Mouse (Mus musculus): ENCODE measurements around the gene Gm9821. TPM values are rescaled to one million over a fixed set of nuclear protein-coding genes. Genes with fewer than 3 reads are reported as not detected.
A peak's percentile ranks its signal among the peaks of the same experiment; 100 is the strongest.

Gene Gm9821
- polyA plus RNA-seq, 1 experiment, result not detected

DNA sequence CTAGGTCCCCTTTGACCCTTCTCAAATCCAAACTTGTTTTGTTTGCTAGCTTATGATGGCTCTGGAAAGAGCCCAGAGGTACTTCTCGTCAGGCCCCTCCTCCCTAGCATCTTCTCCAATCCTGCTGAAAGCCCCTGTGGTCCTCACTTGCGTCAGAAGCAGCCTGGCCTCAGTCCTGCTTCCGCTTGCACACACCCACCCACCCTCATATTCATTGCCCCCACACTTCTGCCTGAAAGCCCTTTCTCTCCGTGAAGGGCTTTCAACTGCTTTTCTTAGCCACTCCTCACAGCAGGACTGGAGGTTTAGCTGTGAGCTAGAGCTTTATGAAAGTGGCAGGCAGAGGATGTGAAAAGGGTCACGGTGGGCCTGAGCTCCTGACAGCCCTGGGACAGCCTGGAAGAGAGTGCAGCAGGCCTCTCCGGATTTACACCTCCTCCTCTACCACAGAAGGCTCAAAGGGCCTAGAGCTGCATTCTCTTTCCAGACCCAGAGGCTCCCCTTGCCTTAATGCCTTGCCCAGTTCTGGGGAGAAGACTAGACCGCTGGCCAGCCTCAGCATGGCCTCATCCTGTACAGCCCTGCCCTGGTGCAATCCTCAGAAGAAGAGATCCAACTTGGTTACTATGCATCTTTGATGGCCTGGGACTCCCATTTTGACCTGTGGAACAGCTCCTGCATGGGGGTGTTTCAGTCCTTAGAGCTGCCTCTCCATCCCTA, 28.1 kb downstream of the Gm9821 start:
- 86% methylated on average over 7 of the region's 7 CpGs for WGBS
- Histone ChIP-seq H3K36me3 (ENCODE audit: control insufficient read depth, insufficient read depth, low read length) (no peaks in the 10 kb centered on the region), H3K4me1 (ENCODE audit: control insufficient read depth, insufficient read depth, insufficient read length, low read length) (peaks cover 6% of the 10 kb centered on the region), H3K4me3 (ENCODE audit: low read depth, low read length) (no peak overlapping the region), H3K27ac (ENCODE audit: insufficient read depth, low read depth, low read length) (no peak overlapping the region), H3K27me3 (ENCODE audit: control insufficient read depth, insufficient read depth, low read length) (peaks cover 18% of the 10 kb centered on the region)
- TF ChIP-seq CTCF (IDR thresholded peaks at IDR 0.05; ENCODE audit: extremely low read depth, insufficient read length, insufficient replicate concordance, low read depth, low read length), result no peak
- no peak for TF ChIP-seq POLR2A (IDR thresholded peaks at IDR 0.05; ENCODE audit: low read depth, low read length)

DNA sequence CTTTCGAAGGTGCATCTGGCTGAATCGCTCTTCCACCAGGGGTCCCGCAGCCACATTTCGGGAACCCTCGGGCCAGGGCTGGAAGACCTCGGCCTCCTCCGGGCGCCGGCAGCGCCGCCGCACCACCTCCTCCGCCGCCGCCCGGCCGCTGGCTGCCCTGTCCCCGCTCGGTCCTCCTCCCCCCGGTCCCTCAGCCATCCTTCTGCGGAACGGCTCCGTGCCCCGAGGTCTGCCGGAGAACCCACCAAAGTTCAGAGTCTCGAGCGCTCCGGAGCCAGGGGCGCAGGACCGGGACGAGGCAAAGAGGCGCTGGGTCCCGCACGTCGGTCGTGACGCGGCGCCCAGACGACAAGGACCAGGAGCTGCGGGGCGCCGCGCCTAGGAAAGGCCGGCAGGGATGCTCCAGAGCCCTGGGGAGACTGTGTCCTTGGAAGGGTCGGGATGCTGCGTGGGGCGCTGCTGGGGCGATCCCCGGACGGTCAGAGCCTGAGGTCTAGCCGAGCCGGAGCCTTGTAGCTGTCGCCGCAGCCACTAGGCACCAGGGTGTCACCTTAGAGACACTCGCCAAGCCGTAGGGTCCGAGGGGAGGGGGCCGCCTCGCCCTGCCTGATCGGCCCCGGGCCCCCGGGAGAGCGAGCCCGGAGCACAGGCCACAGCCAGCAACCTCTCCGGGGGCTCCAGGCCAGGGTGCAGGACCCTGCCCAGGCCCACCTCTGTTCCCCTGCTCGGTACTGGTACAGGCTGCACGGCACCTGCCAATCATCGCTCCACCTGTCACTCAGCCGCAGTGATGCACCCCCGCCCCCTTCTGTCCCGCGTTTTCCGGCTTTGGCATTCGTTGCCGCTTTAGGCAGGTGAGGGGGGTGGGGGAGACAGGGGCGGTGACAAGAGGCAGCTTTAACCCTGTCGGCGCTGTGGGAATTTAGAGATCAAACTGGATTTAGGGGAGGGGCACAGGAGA, 30.4 kb downstream of the Gm9821 start, which contains the start of gene Dgkz:
Gene Dgkz, minus strand, starts transcription at position 284 of the 961 bp plus-strand sequence.
- no peak for TF ChIP-seq CTCF (IDR thresholded peaks at IDR 0.05; ENCODE audit: extremely low read depth, insufficient read length, insufficient replicate concordance, low read depth, low read length)
- TF ChIP-seq POLR2A (IDR thresholded peaks at IDR 0.05; ENCODE audit: low read depth, low read length), result no peak
- H3K4me3 ChIP-seq (ENCODE audit: low read depth, low read length), result peak within 1 kb of the TSS; percentile 51

DNA sequence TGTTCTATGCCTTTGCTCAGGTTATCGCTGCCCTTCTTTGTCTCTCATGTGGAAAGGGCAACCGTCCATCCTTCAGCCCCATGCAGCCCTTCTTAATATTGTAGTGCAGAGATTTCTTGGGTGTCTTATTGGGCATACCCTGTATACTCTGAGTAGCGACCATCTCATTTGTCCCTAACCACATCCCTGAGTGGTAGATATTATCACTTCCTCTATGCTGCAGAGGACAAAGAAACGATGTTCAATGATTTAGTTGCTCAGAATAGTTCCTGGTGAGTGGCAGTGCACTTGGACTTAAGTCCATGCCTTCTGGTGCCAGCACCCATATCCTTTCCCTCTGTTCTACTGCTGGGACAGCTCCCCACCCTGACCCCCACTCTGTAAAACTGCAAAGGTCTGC, 32.5 kb downstream of the Gm9821 start:
- H3K4me1 ChIP-seq (ENCODE audit: control insufficient read depth, insufficient read depth, insufficient read length, low read length), result peaks cover 6% of the 10 kb centered on the region
- no peak overlapping the region for H3K4me3 ChIP-seq (ENCODE audit: low read depth, low read length)
- H3K27me3 ChIP-seq (ENCODE audit: control insufficient read depth, insufficient read depth, low read length), result peaks cover 18% of the 10 kb centered on the region
- 57% methylated on average over 4 of the region's 4 CpGs for WGBS
- no peaks in the 10 kb centered on the region for H3K36me3 ChIP-seq (ENCODE audit: control insufficient read depth, insufficient read depth, low read length)
- no peak overlapping the region for H3K27ac ChIP-seq (ENCODE audit: insufficient read depth, low read depth, low read length)
- TF ChIP-seq POLR2A (IDR thresholded peaks at IDR 0.05; ENCODE audit: low read depth, low read length) (no peak), CTCF (IDR thresholded peaks at IDR 0.05; ENCODE audit: extremely low read depth, insufficient read length, insufficient replicate concordance, low read depth, low read length) (no peak)

More for the DNA sequence above, 30.4 kb downstream of the Gm9821 start, which contains the start of gene Dgkz:
- WGBS, result 3% methylated on average over 79 of the region's 79 CpGs
- H3K4me1 ChIP-seq (ENCODE audit: control insufficient read depth, insufficient read depth, insufficient read length, low read length), result peaks cover 6% of the 10 kb centered on the region
- H3K36me3 ChIP-seq (ENCODE audit: control insufficient read depth, insufficient read depth, low read length), result no peaks in the 10 kb centered on the region
- H3K27me3 ChIP-seq (ENCODE audit: control insufficient read depth, insufficient read depth, low read length), result peaks cover 18% of the 10 kb centered on the region
- H3K27ac ChIP-seq (ENCODE audit: insufficient read depth, low read depth, low read length), result no peak within 1 kb of the TSS

DNA sequence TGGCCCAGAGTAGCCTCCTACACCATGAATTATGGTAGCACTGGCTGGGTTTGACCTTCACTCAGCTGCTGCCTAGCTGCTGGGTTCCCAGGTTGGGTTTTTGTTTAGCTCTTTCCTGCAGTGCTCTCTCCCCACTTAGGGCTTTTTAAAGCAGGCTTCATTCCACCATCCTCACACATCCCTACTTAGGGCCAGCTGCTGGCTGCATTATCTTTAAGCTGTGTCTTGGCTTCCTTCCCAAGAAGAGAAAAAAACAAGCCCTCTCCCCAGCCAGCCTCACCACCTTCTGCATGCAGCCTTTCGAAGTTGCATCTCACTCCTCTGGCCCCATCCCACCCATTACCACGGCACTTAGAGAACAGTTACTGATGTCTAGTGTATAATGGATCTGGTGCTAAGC, 33.0 kb downstream of the Gm9821 start:
- WGBS, result 52% methylated on average over 2 of the region's 2 CpGs
- TF ChIP-seq CTCF (IDR thresholded peaks at IDR 0.05; ENCODE audit: extremely low read depth, insufficient read length, insufficient replicate concordance, low read depth, low read length), result no peak
- no peak for TF ChIP-seq POLR2A (IDR thresholded peaks at IDR 0.05; ENCODE audit: low read depth, low read length)
- Histone ChIP-seq H3K36me3 (ENCODE audit: control insufficient read depth, insufficient read depth, low read length) (no peaks in the 10 kb centered on the region; the same call in 1 of the 2 replicates), H3K27ac (ENCODE audit: insufficient read depth, low read depth, low read length) (no peak overlapping the region), H3K4me1 (ENCODE audit: control insufficient read depth, insufficient read depth, insufficient read length, low read length) (peaks cover 6% of the 10 kb centered on the region), H3K27me3 (ENCODE audit: control insufficient read depth, insufficient read depth, low read length) (peaks cover 18% of the 10 kb centered on the region), H3K4me3 (ENCODE audit: low read depth, low read length) (no peak overlapping the region)

DNA sequence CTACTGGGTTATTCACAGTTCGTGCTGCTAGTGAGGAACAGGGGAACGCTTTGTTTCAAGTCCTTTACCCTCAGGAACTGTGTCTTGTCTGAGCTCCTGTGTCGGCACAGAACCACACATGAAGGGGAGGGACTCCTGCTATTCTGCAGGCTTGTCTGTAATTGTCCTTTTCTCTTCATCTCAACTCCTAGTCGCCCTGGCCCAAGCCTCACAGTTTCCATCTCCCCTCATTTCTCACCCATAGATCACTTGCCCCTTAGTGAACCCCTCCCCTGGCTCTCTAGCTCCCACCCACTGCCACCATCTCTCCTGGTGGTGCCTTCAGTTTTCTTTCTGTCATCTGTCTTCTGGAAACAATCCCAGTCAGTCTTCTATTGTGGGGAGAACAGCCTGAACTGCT, 34.7 kb downstream of the Gm9821 start:
- TF ChIP-seq POLR2A (IDR thresholded peaks at IDR 0.05; ENCODE audit: low read depth, low read length), result no peak
- no peak for TF ChIP-seq CTCF (IDR thresholded peaks at IDR 0.05; ENCODE audit: extremely low read depth, insufficient read length, insufficient replicate concordance, low read depth, low read length)
- H3K36me3 ChIP-seq (ENCODE audit: control insufficient read depth, insufficient read depth, low read length), result no peaks in the 10 kb centered on the region; the same call in 1 of the 2 replicates
- H3K27me3 ChIP-seq (ENCODE audit: control insufficient read depth, insufficient read depth, low read length), result peaks cover 13% of the 10 kb centered on the region
- peaks cover 16% of the 10 kb centered on the region for H3K4me1 ChIP-seq (ENCODE audit: control insufficient read depth, insufficient read depth, insufficient read length, low read length)
- H3K4me3 ChIP-seq (ENCODE audit: low read depth, low read length), result no peak overlapping the region
- no peak overlapping the region for H3K27ac ChIP-seq (ENCODE audit: insufficient read depth, low read depth, low read length)
- 78% methylated on average over 4 of the region's 4 CpGs for WGBS

DNA sequence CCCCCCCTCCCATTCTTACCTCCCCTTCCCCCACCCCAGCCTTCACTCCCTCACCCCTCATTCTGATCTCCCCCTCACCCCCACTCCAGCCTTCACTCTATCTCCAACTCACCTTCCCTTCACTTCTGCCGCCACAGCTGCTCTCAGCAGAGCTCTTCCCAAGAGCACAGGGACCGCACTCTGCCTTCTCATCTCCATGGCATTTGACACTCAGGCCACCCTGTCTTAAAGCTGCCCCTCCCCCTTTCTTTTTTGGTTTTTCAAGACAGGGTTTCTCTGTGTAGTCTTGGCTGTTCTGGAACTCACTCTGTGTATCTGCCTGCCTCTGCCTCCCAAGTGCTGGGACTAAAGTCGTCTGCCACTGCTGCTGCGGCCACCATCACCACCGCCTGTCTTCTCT, 35.3 kb downstream of the Gm9821 start:
- WGBS, result 83% methylated on average over 5 of the region's 5 CpGs

More for the DNA sequence above, 35.3 kb downstream of the Gm9821 start:
- peaks cover 7% of the 10 kb centered on the region for H3K27me3 ChIP-seq (ENCODE audit: control insufficient read depth, insufficient read depth, low read length)
- no peak overlapping the region for H3K4me3 ChIP-seq (ENCODE audit: low read depth, low read length)
- peaks cover 15% of the 10 kb centered on the region for H3K4me1 ChIP-seq (ENCODE audit: control insufficient read depth, insufficient read depth, insufficient read length, low read length)
- TF ChIP-seq POLR2A (IDR thresholded peaks at IDR 0.05; ENCODE audit: low read depth, low read length) (no peak), CTCF (IDR thresholded peaks at IDR 0.05; ENCODE audit: extremely low read depth, insufficient read length, insufficient replicate concordance, low read depth, low read length) (no peak)
- no peak overlapping the region for H3K27ac ChIP-seq (ENCODE audit: insufficient read depth, low read depth, low read length)
- no peaks in the 10 kb centered on the region; the same call in 1 of the 2 replicates for H3K36me3 ChIP-seq (ENCODE audit: control insufficient read depth, insufficient read depth, low read length)
